Mouse (Mus musculus) heart, postnatal 4 days (tissue): ENCODE data around the gene Olfr1233. TPM values are rescaled to one million over a fixed set of nuclear protein-coding genes. Genes with fewer than 3 reads are reported as not detected.

ENCODE experiments used
- DNase-seq: peaks from one replicate; pipeline ENCODE4 v3.0.0; 2021
- total RNA-seq, 2 experiments: library from RNA; stranded (reverse); gene quantifications; 2 replicates each; pipeline ENCODE4 v1.2.3; 2021

Gene Olfr1233
- total RNA-seq = not detected

DNA sequence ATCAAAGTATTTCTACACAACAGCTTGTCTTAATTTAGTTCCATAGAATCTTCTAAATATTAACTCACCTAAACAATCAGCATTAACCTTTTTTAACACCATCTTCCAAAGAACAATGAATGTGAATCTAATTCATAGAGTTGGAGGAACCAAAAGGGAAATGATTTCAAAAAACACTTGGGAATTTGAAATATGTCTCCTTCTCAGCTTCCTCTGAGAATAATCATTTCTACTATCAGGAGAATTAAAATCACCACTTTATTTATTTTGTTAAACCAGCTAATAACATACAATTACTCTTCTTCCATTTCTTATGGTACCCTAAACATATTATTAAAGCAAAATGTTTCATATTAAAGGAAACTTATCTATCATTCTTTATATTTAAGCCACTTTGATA lies at the start of gene Olfr1233:
Gene Olfr1233 (minus strand): TSS at position 101 of the 400 bp plus-strand sequence.
- no peak for DNase-seq

DNA sequence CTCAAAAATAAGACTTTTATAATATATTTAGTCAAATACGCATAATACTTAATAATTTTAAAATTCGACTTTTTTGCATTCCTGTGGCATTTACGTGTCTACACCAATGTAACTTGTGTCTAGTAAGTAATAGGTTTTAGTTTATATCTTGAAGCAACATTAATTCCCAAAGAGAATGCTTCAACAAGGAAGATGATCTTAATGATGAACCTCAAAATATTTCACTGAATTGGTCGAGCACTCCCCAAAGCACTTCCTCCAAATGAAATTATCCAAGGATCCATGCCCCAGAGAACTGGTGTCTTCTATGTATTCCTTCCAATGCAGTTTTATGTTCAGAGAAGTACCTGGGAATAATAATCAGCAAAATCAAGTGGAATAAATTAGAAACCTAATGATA lies 22.6 kb upstream of the Olfr1233 start, which contains the start of gene Olfr1234:
Gene Olfr1234 (minus strand): TSS at position 101 of the 400 bp plus-strand sequence.
- DNase-seq = no peak

DNA sequence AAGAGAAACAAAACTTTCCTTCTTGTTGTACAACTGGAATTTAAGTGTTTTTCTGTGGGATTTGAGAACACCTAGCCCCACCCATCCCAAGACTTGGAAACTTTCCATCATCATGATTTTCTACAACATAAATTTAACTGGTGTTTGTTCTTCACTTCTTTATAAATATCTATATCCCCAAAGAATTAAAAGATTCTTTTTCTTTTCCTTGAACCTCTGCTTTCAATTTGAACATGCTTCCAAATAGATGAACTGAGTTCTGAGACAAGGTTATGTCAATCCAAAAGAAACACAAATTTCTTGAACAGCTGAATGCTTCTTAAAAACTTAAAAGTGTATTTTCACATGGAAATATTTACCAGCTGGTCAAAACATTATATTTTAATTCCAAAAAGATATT lies 12.6 kb downstream of the Olfr1233 start, which contains the start of gene Olfr1232:
Gene Olfr1232 (minus strand): TSS at position 101 of the 400 bp plus-strand sequence.
- DNase-seq = no peak

DNA sequence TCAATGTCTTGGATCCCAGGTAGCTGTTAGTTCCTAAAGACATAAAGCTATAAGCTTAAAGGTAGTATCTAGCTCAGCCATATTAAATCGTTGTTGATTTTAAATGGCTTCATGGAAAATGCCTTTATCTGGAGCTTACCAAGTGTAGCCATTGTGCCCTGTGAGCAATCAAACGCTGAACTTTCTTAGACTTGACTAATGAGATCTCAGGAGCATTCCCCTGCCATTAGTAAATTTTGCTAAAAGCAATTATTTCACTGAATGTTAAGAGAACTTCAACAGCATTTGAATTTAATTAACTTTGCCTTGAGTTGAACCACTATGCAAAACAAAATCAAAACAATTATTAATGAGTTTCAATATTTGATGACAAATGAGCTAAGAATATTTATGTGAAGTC lies 35.2 kb downstream of the Olfr1233 start, which contains the start of gene Olfr1231:
Gene Olfr1231 (minus strand): TSS at position 101 of the 400 bp plus-strand sequence.
- DNase-seq = no peak

DNA sequence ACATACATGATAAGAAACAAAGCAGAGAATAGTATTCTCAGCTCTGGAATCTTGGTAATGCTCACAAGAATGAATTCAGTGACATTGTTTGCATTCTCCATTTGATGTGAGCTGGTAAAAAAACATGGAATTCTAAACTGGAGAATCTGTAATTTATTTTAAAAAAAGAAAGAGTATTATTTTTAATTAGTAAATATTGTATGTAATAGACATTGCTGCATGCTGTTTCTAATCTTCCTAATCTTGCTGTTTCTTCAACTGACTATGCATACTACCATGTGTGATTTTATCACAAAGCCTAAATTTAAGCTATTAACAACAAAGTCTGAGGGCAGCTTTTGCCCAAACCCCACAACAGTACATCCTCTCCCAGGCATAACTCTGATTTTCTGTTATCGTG lies 45.0 kb downstream of the Olfr1233 start, which contains the start of gene Olfr1230:
Gene Olfr1230 (minus strand): TSS at position 101 of the 400 bp plus-strand sequence.
- DNase-seq = no peak

DNA sequence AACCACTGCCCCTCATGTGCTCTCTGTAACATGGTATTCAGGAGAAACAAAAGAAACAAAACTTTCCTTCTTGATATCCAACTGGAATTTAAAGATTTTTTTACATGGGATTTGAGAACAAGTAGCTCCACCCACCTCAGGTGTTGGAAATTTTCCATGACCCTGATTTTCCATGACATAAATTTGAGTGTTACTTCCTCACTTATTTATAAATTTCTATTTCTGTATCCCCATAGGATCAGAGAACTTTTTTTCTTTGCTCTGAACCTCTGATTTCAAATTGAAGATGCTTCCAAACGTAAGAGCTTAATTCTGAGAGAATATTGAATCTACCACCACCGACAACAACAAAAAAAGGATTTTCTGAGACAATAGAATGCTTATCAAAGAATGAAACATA lies 54.3 kb downstream of the Olfr1233 start, which contains the start of gene Olfr1229:
Gene Olfr1229 (minus strand): TSS at position 101 of the 400 bp plus-strand sequence.
- DNase-seq = no peak

Other genes starting within 250 kb of the Olfr1233 start
- not detected for gene Olfr1220, start 235.6 kb downstream of the Olfr1233 start, total RNA-seq
- gene Olfr1221, start 225.1 kb downstream of the Olfr1233 start, total RNA-seq = not detected
- not detected for gene Olfr1222, start 209.3 kb downstream of the Olfr1233 start, total RNA-seq
- not detected for gene Olfr1223, start 190.8 kb downstream of the Olfr1233 start, total RNA-seq
- not detected for gene Olfr1224-ps1, start 178.3 kb downstream of the Olfr1233 start, total RNA-seq
- gene Olfr1225, start 167.7 kb downstream of the Olfr1233 start, total RNA-seq = not detected
- not detected for gene Olfr1226, start 142.3 kb downstream of the Olfr1233 start, total RNA-seq
- not detected for gene Olfr1228, start 88.3 kb downstream of the Olfr1233 start, total RNA-seq
- not detected for gene Olfr1229, start 54.4 kb downstream of the Olfr1233 start, total RNA-seq
- not detected for gene Olfr1230, start 45.1 kb downstream of the Olfr1233 start, total RNA-seq
- gene Olfr1231, start 35.3 kb downstream of the Olfr1233 start, total RNA-seq = not detected
- gene Olfr1232, start 12.7 kb downstream of the Olfr1233 start, total RNA-seq = not detected
- gene Olfr1234, start 22.5 kb upstream of the Olfr1233 start, total RNA-seq = not detected
- gene Olfr1238, start 67.3 kb upstream of the Olfr1233 start, total RNA-seq = not detected
- not detected for gene Olfr1239, start 78.0 kb upstream of the Olfr1233 start, total RNA-seq
- not detected for gene Olfr1240, start 100.6 kb upstream of the Olfr1233 start, total RNA-seq
- gene Olfr1241, start 144.7 kb upstream of the Olfr1233 start, total RNA-seq = not detected
- not detected for gene Olfr1242, start 155.9 kb upstream of the Olfr1233 start, total RNA-seq
- gene Olfr1243, start 189.1 kb upstream of the Olfr1233 start, total RNA-seq = not detected
- not detected for gene Olfr1245, start 236.0 kb upstream of the Olfr1233 start, total RNA-seq